Mouse (Mus musculus): ENCODE data around the gene Sympk. TPM values are rescaled to one million over a fixed set of nuclear protein-coding genes. Genes with fewer than 3 reads are reported as not detected.

Gene Sympk
- total RNA-seq, 2 experiments from 2014 or later: 126 to 133 TPM

- H3K4me3 ChIP-seq: no peak overlapping the region
- intact Hi-C loops (cut with DNase I): no loop called here
- H3K27ac ChIP-seq: no peak overlapping the region
- TF ChIP-seq CTCF (IDR thresholded peaks at IDR 0.05): no peak
- no peak for DNase-seq (ENCODE audit: extremely low spot score in 1 of 2, low spot score in 2 of 2)
Observed at GRCm38 (mm10) chr7:19086760-19087159, 62.6 kb downstream of the Sympk start.

GRCm38 (mm10) chr7:19088813-19089212, 64.6 kb downstream of the Sympk start:
- Histone ChIP-seq H3K4me3 (no peak overlapping the region), H3K27ac (no peak overlapping the region)
- peak in 1 of 2 experiments; percentile 55 for DNase-seq (ENCODE audit: extremely low spot score in 1 of 2, low spot score in 2 of 2)
- peak; percentile 81 for TF ChIP-seq CTCF (IDR thresholded peaks at IDR 0.05)
- intact Hi-C loops (cut with DNase I): no loop called here

- H3K4me3 ChIP-seq: no peak overlapping the region
- no peak for TF ChIP-seq CTCF (IDR thresholded peaks at IDR 0.05)
- no peak overlapping the region for H3K27ac ChIP-seq
- intact Hi-C loops (cut with DNase I): loop anchor here (2.0 kb wide), 2 partner anchors 15 to 23 kb away; partner anchors contain the start of gene Dmwd
- no peak for DNase-seq (ENCODE audit: extremely low spot score in 1 of 2, low spot score in 2 of 2)
Observed at GRCm38 (mm10) chr7:19091913-19092312, 67.7 kb downstream of the Sympk start.

DNA sequence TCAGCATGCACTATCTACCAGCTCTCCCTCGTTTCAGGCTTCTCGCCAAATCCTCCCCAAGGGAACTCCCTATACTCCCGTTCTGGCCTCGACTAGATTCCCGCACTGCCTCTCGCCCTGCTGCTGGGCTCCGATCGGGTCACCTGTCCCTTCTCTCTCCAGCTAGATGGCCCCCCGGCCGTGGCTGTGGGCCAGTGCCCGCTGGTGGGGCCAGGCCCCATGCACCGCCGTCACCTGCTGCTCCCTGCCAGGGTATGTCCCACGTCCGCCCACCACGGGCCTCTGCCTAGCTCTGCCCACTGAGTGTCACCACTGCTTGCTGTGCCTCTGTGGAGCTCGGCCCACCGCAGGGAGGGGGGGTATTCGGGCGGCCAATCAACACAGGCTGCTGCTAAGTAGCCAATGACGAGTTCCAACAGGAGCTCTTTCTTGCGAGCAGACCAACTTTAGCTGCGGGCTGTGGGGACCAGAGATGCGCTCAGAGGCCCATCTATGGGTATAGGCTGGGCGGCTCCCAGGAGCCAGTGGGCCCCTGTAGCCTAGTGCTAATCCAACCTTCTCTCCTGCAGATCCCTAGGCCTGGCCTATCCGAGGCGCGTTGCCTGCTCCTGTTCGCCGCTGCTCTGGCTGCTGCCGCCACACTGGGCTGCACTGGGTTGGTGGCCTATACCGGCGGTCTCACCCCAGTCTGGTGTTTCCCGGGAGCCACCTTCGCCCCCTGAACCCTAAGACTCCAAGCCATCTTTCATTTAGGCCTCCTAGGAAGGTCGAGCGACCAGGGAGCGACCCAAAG, 68.4 kb downstream of the Sympk start:
- H3K4me3 ChIP-seq: no peak overlapping the region
- intact Hi-C loops (cut with DNase I): loop anchor here (2.0 kb wide), 2 partner anchors 16 to 24 kb away; partner anchors contain the start of gene Dmwd
- no peak for DNase-seq (ENCODE audit: extremely low spot score in 1 of 2, low spot score in 2 of 2)

DNA sequence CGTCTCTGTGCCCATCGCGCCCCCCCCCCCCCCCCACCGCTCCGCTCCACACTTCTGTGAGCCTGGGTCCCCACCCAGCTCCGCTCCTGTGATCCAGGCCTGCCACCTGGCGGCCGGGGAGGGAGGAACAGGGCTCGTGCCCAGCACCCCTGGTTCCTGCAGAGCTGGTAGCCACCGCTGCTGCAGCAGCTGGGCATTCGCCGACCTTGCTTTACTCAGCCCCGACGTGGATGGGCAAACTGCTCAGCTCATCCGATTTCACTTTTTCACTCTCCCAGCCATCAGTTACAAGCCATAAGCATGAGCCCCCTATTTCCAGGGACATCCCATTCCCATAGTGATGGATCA, 69.0 kb downstream of the Sympk start:
- DNase-seq (ENCODE audit: extremely low spot score in 1 of 2, low spot score in 2 of 2): peak; percentile 76 to 78
- Histone ChIP-seq H3K27ac (no peak overlapping the region), H3K4me3 (peak overlapping the region; percentile 23)

More for the DNA sequence above, 68.4 kb downstream of the Sympk start:
- no peak for TF ChIP-seq CTCF (IDR thresholded peaks at IDR 0.05)
- no peak overlapping the region for H3K27ac ChIP-seq

GRCm38 (mm10) chr7:19093537-19094385, 69.6 kb downstream of the Sympk start:
- intact Hi-C loops (cut with DNase I): loop anchor here (2.0 kb wide), 2 partner anchors 17 to 25 kb away; partner anchors contain the start of gene Dmwd
- TF ChIP-seq CTCF (IDR thresholded peaks at IDR 0.05): no peak

More for the DNA sequence above, 69.0 kb downstream of the Sympk start:
- TF ChIP-seq CTCF (IDR thresholded peaks at IDR 0.05): peak; percentile 73
- intact Hi-C loops (cut with DNase I): loop anchor here (2.0 kb wide), 2 partner anchors 16 to 24 kb away; partner anchors contain the start of gene Dmwd

GRCm38 (mm10) chr7:19094471-19094825, 70.3 kb downstream of the Sympk start, which contains the start of gene Six5:
Gene Six5, plus strand, starts transcription at chr7:19094594.
- no peak for TF ChIP-seq CTCF (IDR thresholded peaks at IDR 0.05)
- peak within 1 kb of the TSS; percentile 45; the same call in 1 of the 2 replicates for H3K27ac ChIP-seq
- peak within 1 kb of the TSS; percentile 57 for H3K4me3 ChIP-seq
- DNase-seq (ENCODE audit: extremely low spot score in 1 of 2, low spot score in 2 of 2): no peak
- intact Hi-C loops (cut with DNase I): no loop called here

More at GRCm38 (mm10) chr7:19093537-19094385, 69.6 kb downstream of the Sympk start:
- peak; percentile 78 to 87 for DNase-seq (ENCODE audit: extremely low spot score in 1 of 2, low spot score in 2 of 2)
- Histone ChIP-seq H3K27ac (peak overlapping the region; percentile 16; the same call in 1 of the 2 replicates), H3K4me3 (peak overlapping the region; percentile 57)

DNA sequence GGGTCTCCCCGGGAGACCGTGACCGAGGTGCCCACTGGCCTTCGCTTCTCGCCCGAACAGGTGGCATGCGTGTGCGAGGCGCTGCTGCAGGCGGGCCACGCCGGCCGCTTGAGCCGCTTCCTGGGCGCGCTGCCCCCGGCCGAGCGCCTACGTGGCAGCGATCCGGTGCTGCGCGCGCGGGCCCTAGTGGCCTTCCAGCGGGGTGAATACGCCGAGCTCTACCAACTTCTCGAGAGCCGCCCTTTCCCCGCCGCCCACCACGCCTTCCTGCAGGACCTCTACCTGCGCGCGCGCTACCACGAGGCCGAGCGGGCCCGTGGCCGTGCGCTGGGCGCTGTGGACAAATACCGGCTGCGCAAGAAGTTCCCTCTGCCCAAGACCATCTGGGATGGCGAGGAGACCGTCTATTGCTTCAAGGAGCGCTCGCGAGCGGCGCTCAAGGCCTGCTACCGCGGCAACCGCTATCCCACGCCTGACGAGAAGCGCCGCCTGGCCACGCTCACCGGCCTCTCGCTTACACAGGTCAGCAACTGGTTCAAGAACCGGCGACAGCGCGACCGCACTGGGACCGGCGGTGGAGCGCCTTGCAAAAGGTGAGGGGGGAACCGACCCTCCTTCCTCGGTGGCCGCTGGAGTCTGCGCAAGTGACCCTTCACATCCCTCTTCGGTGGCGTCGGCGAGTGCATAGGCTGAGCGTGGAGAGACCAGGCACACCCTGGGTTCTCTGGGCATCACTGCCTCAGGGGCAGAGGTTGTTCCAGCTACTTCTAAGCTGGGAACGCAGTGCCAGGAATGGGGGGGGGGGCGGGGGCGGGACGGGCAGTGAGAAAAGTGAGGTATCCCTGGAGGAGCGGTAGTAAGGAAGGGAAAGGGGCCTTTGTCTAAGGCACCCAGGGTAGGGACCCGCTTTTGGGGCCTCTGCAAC, 70.9 kb downstream of the Sympk start:
- intact Hi-C loops (cut with DNase I): no loop called here
- TF ChIP-seq CTCF (IDR thresholded peaks at IDR 0.05): no peak
- H3K27ac ChIP-seq: peak overlapping the region; percentile 45; the same call in 1 of the 2 replicates
- H3K4me3 ChIP-seq: peak overlapping the region; percentile 57
- no peak for DNase-seq (ENCODE audit: extremely low spot score in 1 of 2, low spot score in 2 of 2)

DNA sequence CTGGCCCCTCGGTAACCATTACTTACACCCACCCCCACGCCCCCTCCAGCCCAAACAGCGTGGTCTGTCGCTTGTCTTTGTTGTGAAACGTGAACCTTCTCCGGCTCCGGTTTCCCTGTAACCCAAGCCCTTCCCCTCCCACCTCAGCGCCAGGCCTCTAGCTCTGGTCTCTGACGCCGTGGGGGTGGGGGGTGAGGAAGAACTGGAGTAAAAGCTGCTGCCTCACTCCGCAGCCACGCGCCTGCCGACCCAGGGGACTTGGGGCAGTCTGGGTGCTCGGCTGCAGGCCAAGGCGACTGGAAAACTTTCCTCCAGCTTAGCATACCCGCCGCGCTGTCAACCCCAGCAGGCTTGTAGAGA, 71.6 kb downstream of the Sympk start:
- intact Hi-C loops (cut with DNase I): no loop called here
- DNase-seq (ENCODE audit: extremely low spot score in 1 of 2, low spot score in 2 of 2): no peak
- TF ChIP-seq CTCF (IDR thresholded peaks at IDR 0.05): no peak
- Histone ChIP-seq H3K27ac (no peak overlapping the region), H3K4me3 (no peak overlapping the region; the same call in 1 of the 2 replicates)

- no peak overlapping the region for H3K4me3 ChIP-seq
- DNase-seq (ENCODE audit: extremely low spot score in 1 of 2, low spot score in 2 of 2): no peak
- intact Hi-C loops (cut with DNase I): no loop called here
Observed at GRCm38 (mm10) chr7:19096421-19096976, 72.3 kb downstream of the Sympk start.

DNA sequence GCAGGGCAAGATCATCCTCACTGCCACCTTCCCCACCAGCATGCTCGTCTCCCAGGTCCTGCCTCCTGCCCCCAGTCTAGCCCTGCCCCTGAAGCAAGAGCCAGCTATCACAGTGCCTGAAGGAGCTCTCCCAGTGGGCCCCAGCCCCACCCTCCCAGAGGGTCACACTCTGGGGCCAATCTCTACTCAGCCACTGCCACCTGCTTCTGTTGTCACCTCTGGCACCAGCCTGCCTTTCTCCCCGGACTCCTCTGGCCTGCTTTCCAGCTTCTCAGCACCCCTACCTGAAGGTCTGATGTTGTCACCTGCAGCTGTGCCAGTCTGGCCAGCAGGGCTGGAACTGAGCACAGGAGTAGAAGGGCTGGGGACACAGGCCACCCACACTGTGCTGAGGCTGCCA, 73.0 kb downstream of the Sympk start:
- TF ChIP-seq CTCF (IDR thresholded peaks at IDR 0.05): no peak
- Histone ChIP-seq H3K27ac (no peak overlapping the region), H3K4me3 (no peak overlapping the region)
- intact Hi-C loops (cut with DNase I): no loop called here
- no peak for DNase-seq (ENCODE audit: extremely low spot score in 1 of 2, low spot score in 2 of 2)

More at GRCm38 (mm10) chr7:19096421-19096976, 72.3 kb downstream of the Sympk start:
- no peak for TF ChIP-seq CTCF (IDR thresholded peaks at IDR 0.05)
- H3K27ac ChIP-seq: no peak overlapping the region

All from left cerebral cortex, adult 2 months (tissue).